Mouse (Mus musculus) lung, embryonic 16.5 days (tissue): ENCODE measurements around the gene Usp53. TPM values are rescaled to one million over a fixed set of nuclear protein-coding genes. Genes with fewer than 3 reads are reported as not detected.

Source experiments
- ATAC-seq: fragments of 200-750 bp; cut with Nextera tagmentation; 2 replicates; pipeline ENCODE4 v1.8.0; 2017; ENCODE audit warnings: low read depth, mild to moderate bottlenecking, moderate library complexity
- H3K27ac ChIP-seq: fragments of 300-500 bp; sonication (generic); 2 replicates; pipeline ENCODE4 v1.5.1; 2014; ENCODE audit warnings: mild to moderate bottlenecking, control low read depth, low read length
- H3K27me3 ChIP-seq: fragments of 300-500 bp; sonication (generic); 2 replicates; pipeline ENCODE4 v1.6.1; 2014; ENCODE audit warnings: low read depth, low read length, mixed read lengths; ENCODE audit not compliant: control insufficient read depth, insufficient read depth
- H3K36me3 ChIP-seq: fragments of 300-500 bp; sonication (generic); 2 replicates; pipeline ENCODE4 v1.6.1; 2014; ENCODE audit warnings: low read length; ENCODE audit not compliant: control insufficient read depth, insufficient read depth
- H3K4me1 ChIP-seq: fragments of 300-500 bp; sonication (generic); replicated peaks from 2 replicates; pipeline ENCODE4 v1.6.1; 2014; ENCODE audit warnings: low read length, mixed read lengths; ENCODE audit not compliant: control insufficient read depth, insufficient read depth
- H3K4me2 ChIP-seq: fragments of 300-500 bp; sonication (generic); 2 replicates; pipeline ENCODE4 v1.6.1; 2014; ENCODE audit warnings: low read depth, low read length, control low read depth
- H3K4me3 ChIP-seq: fragments of 300-500 bp; sonication (generic); 2 replicates; pipeline ENCODE4 v1.5.1; 2014; ENCODE audit warnings: mild to moderate bottlenecking, low read length, control low read depth
- H3K9ac ChIP-seq: fragments of 300-500 bp; sonication (generic); 2 replicates; pipeline ENCODE4 v1.6.1; 2014; ENCODE audit warnings: low read length, control low read depth
- H3K9me3 ChIP-seq: fragments of 300-500 bp; sonication (generic); 2 replicates; pipeline ENCODE4 v1.6.1; 2016; ENCODE audit warnings: low read length; ENCODE audit not compliant: control insufficient read depth
- WGBS: fragments of 180-500 bp; shearing (Covaris S2); extraction: QIAGEN DNeasy Blood & Tissue Kit; methylation state at CpG from one replicate; pipeline ENCODE4 v1.1.7; 2014; 5-methylcytosine and 5-hydroxymethylcytosine counted together
- polyA plus RNA-seq: library from polyadenylated mRNA; unstranded; fragments of >200 nt; fragmentation: Nextera tagmentation; extraction: Ambion mirVana; gene quantifications from 2 replicates; pipeline ENCODE4 v1.2.1, GENCODE M21; 2015

Usp53 gene
- polyA plus RNA-seq, 1 experiment from 2014 or later: 6.2 TPM

GRCm38 (mm10) chr3:122998511-122998910 lies 14.2 kb upstream of the Usp53 start:
- H3K4me1 ChIP-seq: 0 out of 2 replicates have a peak, but pooled peaks cover 3% of the 10 kb centered on the region
- no peak overlapping the region for H3K4me2 ChIP-seq
- no peak overlapping the region for H3K9ac ChIP-seq
- ATAC-seq: no peak
- no peaks in the 10 kb centered on the region for H3K36me3 ChIP-seq
- H3K27me3 ChIP-seq: no peaks in the 10 kb centered on the region
- H3K9me3 ChIP-seq: no peaks in the 10 kb centered on the region
- WGBS: 68% methylated on average over 8 of the region's 8 CpGs
- H3K4me3 ChIP-seq: no peak overlapping the region
- H3K27ac ChIP-seq: no peak overlapping the region

DNA sequence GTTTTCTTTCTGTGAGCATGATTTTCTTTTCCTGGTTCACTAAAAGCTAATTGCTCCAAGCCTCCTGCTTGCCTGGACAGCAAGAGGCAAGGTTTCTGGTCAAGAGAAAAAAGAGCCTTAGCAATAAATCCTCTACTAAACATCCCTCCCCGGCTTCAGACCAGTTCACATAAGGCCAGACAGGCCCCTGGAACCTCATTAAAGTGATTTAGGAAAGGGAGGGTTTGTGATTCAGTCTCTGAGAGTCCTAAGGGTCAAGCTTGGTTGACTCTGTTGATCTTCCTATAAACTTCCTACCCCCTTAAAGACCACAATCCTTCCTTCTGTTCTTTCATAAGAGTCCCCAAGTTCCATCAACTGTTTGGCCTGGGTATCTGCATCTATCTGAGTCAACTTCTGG lies 12.7 kb upstream of the Usp53 start:
- H3K27ac ChIP-seq: no peak overlapping the region
- H3K27me3 ChIP-seq: no peaks in the 10 kb centered on the region
- H3K4me1 ChIP-seq: 0 out of 2 replicates have a peak, but pooled peaks cover 3% of the 10 kb centered on the region
- no peaks in the 10 kb centered on the region for H3K36me3 ChIP-seq
- 68% methylated on average over 1 of the region's 1 CpGs for WGBS
- H3K9me3 ChIP-seq: no peaks in the 10 kb centered on the region
- H3K4me2 ChIP-seq: no peak overlapping the region
- no peak overlapping the region for H3K4me3 ChIP-seq
- H3K9ac ChIP-seq: no peak overlapping the region
- no peak for ATAC-seq

DNA sequence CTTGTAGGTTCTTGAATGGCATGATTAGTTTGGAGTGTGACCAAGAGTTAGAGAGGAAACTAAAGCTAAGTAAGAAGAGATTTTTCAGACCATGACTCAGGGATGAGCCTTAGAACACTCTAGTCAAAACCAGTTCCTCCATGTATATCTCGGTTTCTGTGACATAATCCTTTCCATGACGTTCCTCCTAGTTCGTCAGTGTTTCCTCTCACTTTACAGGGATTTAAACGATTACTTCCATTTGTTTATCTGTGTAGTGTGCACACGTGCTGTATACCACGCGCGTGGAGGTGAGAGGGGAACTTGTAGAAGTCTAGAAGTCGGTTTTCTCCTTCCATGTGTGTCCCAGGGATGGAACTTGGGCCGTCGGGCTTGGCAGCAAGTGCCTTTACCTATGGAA lies 2.6 kb upstream of the Usp53 start:
- no peak for ATAC-seq
- WGBS: 67% methylated on average over 11 of the region's 11 CpGs
- Histone ChIP-seq H3K4me3 (no peak overlapping the region), H3K9me3 (no peaks in the 10 kb centered on the region), H3K9ac (no peak overlapping the region), H3K4me1 (peaks cover 14% of the 10 kb centered on the region), H3K4me2 (no peak overlapping the region), H3K27ac (no peak overlapping the region), H3K36me3 (no peaks in the 10 kb centered on the region), H3K27me3 (no peaks in the 10 kb centered on the region)

DNA sequence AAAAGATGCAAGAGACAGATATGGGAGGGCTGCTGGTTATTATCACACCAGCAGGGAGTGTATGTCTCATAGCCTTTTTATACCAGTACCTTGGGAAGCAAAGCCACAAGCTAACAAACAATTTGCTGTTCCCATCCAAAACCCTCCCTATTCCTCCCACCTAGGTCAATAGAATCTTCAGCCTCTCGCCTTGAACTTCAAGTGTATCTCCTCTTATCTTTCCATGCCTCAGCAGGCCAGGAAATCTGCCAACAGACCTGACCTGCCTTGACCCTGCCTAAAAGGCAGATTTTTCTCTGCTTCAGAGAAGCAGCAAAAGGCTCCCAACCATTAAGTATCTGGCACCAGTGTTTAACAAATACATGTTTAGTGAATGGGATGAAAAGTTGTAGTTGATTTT lies 2.1 kb upstream of the Usp53 start:
- no peak for ATAC-seq
- Histone ChIP-seq H3K27ac (peak overlapping the region; percentile 43), H3K27me3 (no peaks in the 10 kb centered on the region), H3K4me3 (no peak overlapping the region), H3K9ac (no peak overlapping the region), H3K4me1 (peaks cover 14% of the 10 kb centered on the region), H3K9me3 (no peaks in the 10 kb centered on the region), H3K36me3 (no peaks in the 10 kb centered on the region), H3K4me2 (no peak overlapping the region)
- WGBS: 12% methylated on average over 1 of the region's 1 CpGs

- Histone ChIP-seq H3K9me3 (no peaks in the 10 kb centered on the region), H3K27me3 (no peaks in the 10 kb centered on the region), H3K4me1 (peaks cover 14% of the 10 kb centered on the region), H3K4me2 (peak overlapping the region; percentile 72), H3K27ac (peak overlapping the region; percentile 88), H3K4me3 (peak overlapping the region; percentile 94), H3K36me3 (no peaks in the 10 kb centered on the region), H3K9ac (peak overlapping the region; percentile 94)
- ATAC-seq: no peak
- 11% methylated on average over 13 of the region's 13 CpGs for WGBS
Measured at GRCm38 (mm10) chr3:122985183-122985944, 1.1 kb upstream of the Usp53 start.

DNA sequence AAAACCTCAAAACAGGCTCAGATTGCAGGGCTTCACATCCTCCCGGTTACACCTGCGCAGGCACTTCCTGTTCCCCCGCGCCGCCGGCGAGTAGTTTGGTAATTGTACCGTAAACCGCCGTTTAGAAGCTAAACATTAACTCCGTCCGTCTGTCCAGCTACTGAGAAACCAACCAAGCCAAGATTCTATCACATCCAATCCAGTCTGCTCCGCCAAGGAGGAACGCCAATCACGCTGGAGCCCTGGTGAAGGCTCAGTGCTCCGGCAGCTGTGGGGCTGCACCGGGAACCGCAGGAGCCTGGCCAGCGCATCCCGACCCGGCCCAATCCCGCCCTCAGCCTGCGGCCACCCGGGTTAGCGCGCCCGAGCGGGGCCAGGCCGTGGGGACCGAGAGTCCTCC lies 461 bp downstream of the Usp53 start:
- Histone ChIP-seq H3K9me3 (no peaks in the 10 kb centered on the region), H3K27ac (peak overlapping the region; percentile 96), H3K4me3 (peak overlapping the region; percentile 94), H3K9ac (peak overlapping the region; percentile 83), H3K4me1 (peaks cover 14% of the 10 kb centered on the region), H3K27me3 (no peaks in the 10 kb centered on the region), H3K4me2 (peak overlapping the region; percentile 63), H3K36me3 (no peaks in the 10 kb centered on the region)
- under 1% methylated on average over 30 of the region's 30 CpGs for WGBS
- ATAC-seq: peak; percentile 84; the same call in 1 of the 2 replicates

GRCm38 (mm10) chr3:122975964-122976363 lies 8.3 kb downstream of the Usp53 start:
- Histone ChIP-seq H3K9ac (no peak overlapping the region), H3K36me3 (no peaks in the 10 kb centered on the region), H3K4me1 (no peaks in the 10 kb centered on the region), H3K4me3 (no peak overlapping the region), H3K27me3 (no peaks in the 10 kb centered on the region), H3K27ac (no peak overlapping the region), H3K9me3 (no peaks in the 10 kb centered on the region), H3K4me2 (no peak overlapping the region)
- WGBS: 91% methylated on average over 1 of the region's 1 CpGs
- no peak for ATAC-seq

- H3K27me3 ChIP-seq: no peaks in the 10 kb centered on the region
- no peaks in the 10 kb centered on the region for H3K9me3 ChIP-seq
- WGBS: 68% methylated on average over 4 of the region's 4 CpGs
- no peak overlapping the region; the same call in 1 of the 2 replicates for H3K9ac ChIP-seq
- H3K36me3 ChIP-seq: no peaks in the 10 kb centered on the region
- no peak overlapping the region for H3K4me3 ChIP-seq
- ATAC-seq: no peak
- H3K4me1 ChIP-seq: no peaks in the 10 kb centered on the region
- H3K4me2 ChIP-seq: no peak overlapping the region
- H3K27ac ChIP-seq: no peak overlapping the region
Measured at GRCm38 (mm10) chr3:122975363-122975762, 8.9 kb downstream of the Usp53 start.

GRCm38 (mm10) chr3:122974833-122975232 lies 9.5 kb downstream of the Usp53 start:
- Histone ChIP-seq H3K4me1 (no peaks in the 10 kb centered on the region), H3K27me3 (no peaks in the 10 kb centered on the region), H3K9ac (no peak overlapping the region), H3K4me3 (no peak overlapping the region), H3K27ac (no peak overlapping the region), H3K9me3 (no peaks in the 10 kb centered on the region), H3K4me2 (no peak overlapping the region), H3K36me3 (no peaks in the 10 kb centered on the region)
- WGBS: 62% methylated on average over 3 of the region's 3 CpGs
- no peak for ATAC-seq
